Mouse (Mus musculus) midbrain, embryonic 14.5 days (tissue): Measurements from ENCODE around the gene Prdm13. TPM values are rescaled to one million over a fixed set of nuclear protein-coding genes. Genes with fewer than 3 reads are reported as not detected.

Experiments used
- ATAC-seq: fragments of 200-750 bp; cut with Nextera tagmentation; 2 replicates; pipeline ENCODE4 v1.8.0; 2017; ENCODE audit warnings: moderate number of reproducible peaks, moderate library complexity; ENCODE audit not compliant: low FRiP score, low TSS enrichment
- DNase-seq: peaks from one replicate; pipeline ENCODE4 v3.0.0-alpha.2; 2015
- H3K27ac ChIP-seq: fragments of 300-500 bp; sonication (generic); replicated peaks from 2 replicates; pipeline ENCODE4 v1.5.1; 2014; ENCODE audit warnings: mild to moderate bottlenecking, low read depth, low read length, moderate library complexity
- H3K27me3 ChIP-seq: fragments of 300-500 bp; sonication (generic); 2 replicates; pipeline ENCODE4 v1.6.1; 2014; ENCODE audit warnings: low read length, control low read depth, mixed read lengths; ENCODE audit not compliant: control insufficient read depth, insufficient read depth
- H3K36me3 ChIP-seq: fragments of 300-500 bp; sonication (generic); 2 replicates; pipeline ENCODE4 v1.6.1; 2014; ENCODE audit warnings: low read length, control low read depth; ENCODE audit not compliant: control insufficient read depth, insufficient read depth
- H3K4me1 ChIP-seq: fragments of 300-500 bp; sonication (generic); 2 replicates; pipeline ENCODE4 v1.6.1; 2014; ENCODE audit warnings: mild to moderate bottlenecking, antibody characterized with exemption, low read length, control low read depth; ENCODE audit not compliant: control insufficient read depth, insufficient read depth
- H3K4me2 ChIP-seq: fragments of 300-500 bp; sonication (generic); 2 replicates; pipeline ENCODE4 v1.6.1; 2014; ENCODE audit warnings: mild to moderate bottlenecking, low read length, moderate library complexity
- H3K4me3 ChIP-seq: fragments of 300-500 bp; sonication (generic); replicated peaks from 2 replicates; pipeline ENCODE4 v1.5.1; 2014; ENCODE audit warnings: low read depth, low read length
- H3K9ac ChIP-seq: fragments of 300-500 bp; sonication (generic); replicated peaks from 2 replicates; pipeline ENCODE4 v1.6.1; 2014; ENCODE audit warnings: mild to moderate bottlenecking, low read length, moderate library complexity
- H3K9me3 ChIP-seq: fragments of 300-500 bp; sonication (generic); 2 replicates; pipeline ENCODE4 v1.6.1; 2016; ENCODE audit warnings: low read length, control low read depth, mixed read lengths; ENCODE audit not compliant: control insufficient read depth
- WGBS: fragments of 180-500 bp; shearing (Covaris S2); extraction: QIAGEN DNeasy Blood & Tissue Kit; methylation state at CpG from one replicate; pipeline ENCODE4 v1.1.7; 2014; 5-methylcytosine and 5-hydroxymethylcytosine counted together
- polyA plus RNA-seq: library from polyadenylated mRNA; unstranded; fragments of >200 nt; fragmentation: Nextera tagmentation; extraction: Ambion mirVana; gene quantifications from 2 replicates; pipeline ENCODE4 v1.2.1, GENCODE M21; 2014

Prdm13 gene
- polyA plus RNA-seq: 0.42 and 0.63 TPM in 2 replicates

GRCm38 (mm10) chr4:21685595-21686091 is at the start of gene Prdm13:
Gene Prdm13, minus strand, starts transcription at chr4:21685963.
- H3K9ac ChIP-seq: no peak within 1 kb of the TSS
- DNase-seq (peak; percentile 56), ATAC-seq (peak; percentile 46; the same call in 1 of the 2 replicates)
- H3K36me3 ChIP-seq: no peaks in the 10 kb centered on the region
- H3K27me3 ChIP-seq: peaks cover 89% of the 10 kb centered on the region
- WGBS: under 1% methylated on average over 38 of the region's 38 CpGs
- peak within 1 kb of the TSS; percentile 35 for H3K4me2 ChIP-seq
- H3K27ac ChIP-seq: no peak within 1 kb of the TSS
- peaks cover 13% of the 10 kb centered on the region for H3K4me1 ChIP-seq
- no peaks in the 10 kb centered on the region for H3K9me3 ChIP-seq
- H3K4me3 ChIP-seq: peak within 1 kb of the TSS; percentile 7; the same call in 1 of the 2 replicates

GRCm38 (mm10) chr4:21727615-21728165 is 41.9 kb upstream of the Prdm13 start, which contains the start of gene Ccnc:
Gene Ccnc, plus strand, starts transcription at chr4:21727701.
- ATAC-seq: peak; percentile 96
- no peaks in the 10 kb centered on the region for H3K9me3 ChIP-seq
- peaks cover 10% of the 10 kb centered on the region for H3K4me1 ChIP-seq
- peak within 1 kb of the TSS; percentile 83 for H3K27ac ChIP-seq
- peak within 1 kb of the TSS; percentile 89 for H3K9ac ChIP-seq
- DNase-seq: peak; percentile 95
- no peaks in the 10 kb centered on the region for H3K27me3 ChIP-seq
- peaks cover 1% of the 10 kb centered on the region for H3K36me3 ChIP-seq
- H3K4me3 ChIP-seq: peak within 1 kb of the TSS; percentile 80
- peak within 1 kb of the TSS; percentile 72 for H3K4me2 ChIP-seq
- WGBS: under 1% methylated on average over 37 of the region's 37 CpGs

- Histone ChIP-seq H3K27me3 (no peaks in the 10 kb centered on the region), H3K4me3 (peak overlapping the region; percentile 80), H3K4me2 (peak overlapping the region; percentile 72), H3K4me1 (peaks cover 10% of the 10 kb centered on the region), H3K36me3 (no peaks in the 10 kb centered on the region), H3K9ac (peak overlapping the region; percentile 89), H3K27ac (peak overlapping the region; percentile 83), H3K9me3 (no peaks in the 10 kb centered on the region)
- ATAC-seq (peak; percentile 65), DNase-seq (peak; percentile 83)
- WGBS: 1% methylated on average over 22 of the region's 22 CpGs
Measured at GRCm38 (mm10) chr4:21726912-21727614, 41.3 kb upstream of the Prdm13 start.

- no peaks in the 10 kb centered on the region for H3K4me1 ChIP-seq
- no peak overlapping the region for H3K27ac ChIP-seq
- no peak overlapping the region for H3K9ac ChIP-seq
- DNase-seq (peak; percentile 34), ATAC-seq (no peak)
- 34% methylated on average over 7 of the region's 7 CpGs for WGBS
- no peaks in the 10 kb centered on the region for H3K9me3 ChIP-seq
- H3K4me2 ChIP-seq: no peak overlapping the region
- H3K36me3 ChIP-seq: no peaks in the 10 kb centered on the region
- no peak overlapping the region for H3K4me3 ChIP-seq
- no peaks in the 10 kb centered on the region for H3K27me3 ChIP-seq
Measured at GRCm38 (mm10) chr4:21722752-21723334, 37.1 kb upstream of the Prdm13 start.

- ATAC-seq (peak; percentile 50), DNase-seq (peak; percentile 76)
- H3K4me2 ChIP-seq: peak overlapping the region; percentile 49
- H3K4me3 ChIP-seq: peak overlapping the region; percentile 24
- WGBS: 5% methylated on average over 13 of the region's 13 CpGs
- H3K9me3 ChIP-seq: no peaks in the 10 kb centered on the region
- peaks cover 7% of the 10 kb centered on the region for H3K4me1 ChIP-seq
- no peak overlapping the region for H3K27ac ChIP-seq
- peak overlapping the region; percentile 34; the same call in 1 of the 2 replicates for H3K9ac ChIP-seq
- H3K36me3 ChIP-seq: no peaks in the 10 kb centered on the region
- H3K27me3 ChIP-seq: 0 out of 2 replicates have a peak, but pooled peaks cover 3% of the 10 kb centered on the region
Measured at GRCm38 (mm10) chr4:21712147-21712546, 26.4 kb upstream of the Prdm13 start.

GRCm38 (mm10) chr4:21705046-21705445 is 19.3 kb upstream of the Prdm13 start:
- no peak overlapping the region for H3K4me2 ChIP-seq
- no peaks in the 10 kb centered on the region for H3K36me3 ChIP-seq
- no peak for ATAC-seq
- H3K4me3 ChIP-seq: no peak overlapping the region
- no peaks in the 10 kb centered on the region for H3K4me1 ChIP-seq
- no peak for DNase-seq
- WGBS: 53% methylated on average over 1 of the region's 1 CpGs
- H3K27me3 ChIP-seq: no peaks in the 10 kb centered on the region
- no peaks in the 10 kb centered on the region for H3K9me3 ChIP-seq
- no peak overlapping the region for H3K9ac ChIP-seq
- H3K27ac ChIP-seq: no peak overlapping the region

GRCm38 (mm10) chr4:21695638-21696254 is 10.0 kb upstream of the Prdm13 start:
- peaks cover 39% of the 10 kb centered on the region for H3K27me3 ChIP-seq
- H3K4me3 ChIP-seq: no peak overlapping the region
- no peaks in the 10 kb centered on the region for H3K4me1 ChIP-seq
- ATAC-seq (no peak; the same call in 1 of the 2 replicates), DNase-seq (peak; percentile 65)
- H3K4me2 ChIP-seq: no peak overlapping the region
- 29% methylated on average over 7 of the region's 7 CpGs for WGBS
- H3K27ac ChIP-seq: no peak overlapping the region
- no peaks in the 10 kb centered on the region for H3K36me3 ChIP-seq
- H3K9me3 ChIP-seq: 0 out of 2 replicates have a peak, but pooled peaks cover 3% of the 10 kb centered on the region
- no peak overlapping the region for H3K9ac ChIP-seq

GRCm38 (mm10) chr4:21690221-21690620 is 4.5 kb upstream of the Prdm13 start:
- Histone ChIP-seq H3K4me3 (no peak overlapping the region), H3K36me3 (no peaks in the 10 kb centered on the region), H3K4me2 (no peak overlapping the region), H3K9ac (no peak overlapping the region), H3K27ac (no peak overlapping the region), H3K27me3 (peaks cover 77% of the 10 kb centered on the region), H3K4me1 (peaks cover 13% of the 10 kb centered on the region), H3K9me3 (0 out of 2 replicates have a peak, but pooled peaks cover 3% of the 10 kb centered on the region)
- DNase-seq (peak; percentile 30), ATAC-seq (no peak)
- WGBS: 11% methylated on average over 7 of the region's 7 CpGs
